Mouse (Mus musculus): Measurements from ENCODE around the gene Mast4.

DNA sequence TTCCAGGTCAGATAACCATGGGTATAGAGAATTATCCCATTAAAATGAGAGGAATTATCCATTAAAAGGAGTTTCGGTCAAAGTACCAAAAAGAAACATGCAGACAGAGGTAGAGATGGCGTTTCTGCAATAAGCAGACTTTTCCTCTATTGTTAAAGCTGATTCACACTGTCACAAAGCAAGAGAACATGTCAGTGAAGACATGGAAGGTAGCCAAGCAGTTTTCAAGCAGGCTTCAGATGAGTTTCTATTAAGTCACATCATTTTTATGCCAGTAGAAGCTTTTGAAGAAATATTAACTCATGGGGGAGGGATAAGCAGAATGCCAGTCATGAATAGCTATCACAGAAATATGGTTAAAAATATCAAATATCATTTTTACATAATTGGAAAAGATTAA lies 420.4 kb downstream of the Mast4 start:
- TF ChIP-seq CEBPB (IDR thresholded peaks at IDR 0.05; ENCODE audit: low read depth) (no peak), MAX (IDR thresholded peaks at IDR 0.05) (no peak), CTCF (IDR thresholded peaks at IDR 0.05; ENCODE audit: control insufficient read depth, insufficient read depth, insufficient read length) (no peak), MYOD1 (IDR thresholded peaks at IDR 0.05; ENCODE audit: control insufficient read depth, insufficient read length, low read depth) (no peak), MYOG (IDR thresholded peaks at IDR 0.05; ENCODE audit: control insufficient read depth, extremely low read depth, insufficient read length) (no peak), FOSL1 (IDR thresholded peaks at IDR 0.05; ENCODE audit: insufficient read depth, low read length, poor library complexity, severe bottlenecking) (no peak)

All from C2C12 (cell line).